Mouse (Mus musculus): ENCODE measurements around the gene Secisbp2. TPM values are rescaled to one million over a fixed set of nuclear protein-coding genes. Genes with fewer than 3 reads are reported as not detected.

The Secisbp2 gene
- total and polyA plus RNA-seq, 3 experiments, result 11.1 to 15.3 (median 11.5) TPM

- TF ChIP-seq EP300 (IDR thresholded peaks at IDR 0.05; ENCODE audit: insufficient read depth, low read depth, low read length), result no peak
- TF ChIP-seq CTCF (IDR thresholded peaks at IDR 0.05), result no peak
- TF ChIP-seq POLR2A (IDR thresholded peaks at IDR 0.05; ENCODE audit: insufficient read depth, low read depth, low read length), result no peak
- intact Hi-C loops (cut with DNase I), result no loop called here
- DNase-seq, result no peak
- Histone ChIP-seq H3K27me3 (ENCODE audit: control insufficient read depth, insufficient read depth, low read length) (no peaks in the 10 kb centered on the region), H3K4me1 (ENCODE audit: control insufficient read depth, insufficient read depth, low read length) (0 out of 2 replicates have a peak, but pooled peaks cover 1% of the 10 kb centered on the region), H3K27ac (no peak overlapping the region), H3K36me3 (ENCODE audit: control insufficient read depth, insufficient read depth, low read length) (no peaks in the 10 kb centered on the region), H3K4me3 (peak overlapping the region; percentile 83), H3K79me2 (replicated peaks; ENCODE audit: control insufficient read depth, insufficient read depth, low read length) (no peaks in the 10 kb centered on the region), H3K9ac (ENCODE audit: low read depth, low read length) (no peak overlapping the region; the same call in 1 of the 2 replicates)
- 2% methylated on average over 7 of the region's 7 CpGs for WGBS
Measured at GRCm38 (mm10) chr13:51645872-51646271, 5.6 kb upstream of the Secisbp2 start.

GRCm38 (mm10) chr13:51646362-51647027 lies 5.0 kb upstream of the Secisbp2 start:
- intact Hi-C loops (cut with DNase I), result no loop called here
- H3K27me3 ChIP-seq (ENCODE audit: control insufficient read depth, insufficient read depth, low read length), result no peaks in the 10 kb centered on the region
- H3K36me3 ChIP-seq (ENCODE audit: control insufficient read depth, insufficient read depth, low read length), result no peaks in the 10 kb centered on the region
- no peak overlapping the region for H3K4me3 ChIP-seq
- no peak overlapping the region for H3K9ac ChIP-seq (ENCODE audit: low read depth, low read length)
- 9% methylated on average over 3 of the region's 3 CpGs for WGBS
- H3K79me2 ChIP-seq (replicated peaks; ENCODE audit: control insufficient read depth, insufficient read depth, low read length), result no peaks in the 10 kb centered on the region
- no peak for TF ChIP-seq EP300 (IDR thresholded peaks at IDR 0.05; ENCODE audit: insufficient read depth, low read depth, low read length)
- no peak for TF ChIP-seq POLR2A (IDR thresholded peaks at IDR 0.05; ENCODE audit: insufficient read depth, low read depth, low read length)
- H3K4me1 ChIP-seq (ENCODE audit: control insufficient read depth, insufficient read depth, low read length), result 0 out of 2 replicates have a peak, but pooled peaks cover 1% of the 10 kb centered on the region
- no peak overlapping the region for H3K27ac ChIP-seq
- no peak for DNase-seq

- H3K9ac ChIP-seq (ENCODE audit: low read depth, low read length), result no peak overlapping the region
- intact Hi-C loops (cut with DNase I), result no loop called here
Measured at GRCm38 (mm10) chr13:51647770-51648169, 3.7 kb upstream of the Secisbp2 start.

GRCm38 (mm10) chr13:51648237-51648636 lies 3.3 kb upstream of the Secisbp2 start:
- WGBS, result 70% methylated on average over 4 of the region's 4 CpGs
- H3K27me3 ChIP-seq (ENCODE audit: control insufficient read depth, insufficient read depth, low read length), result no peaks in the 10 kb centered on the region
- intact Hi-C loops (cut with DNase I), result no loop called here
- no peak for DNase-seq
- no peaks in the 10 kb centered on the region for H3K36me3 ChIP-seq (ENCODE audit: control insufficient read depth, insufficient read depth, low read length)
- no peak overlapping the region for H3K9ac ChIP-seq (ENCODE audit: low read depth, low read length)
- H3K79me2 ChIP-seq (replicated peaks; ENCODE audit: control insufficient read depth, insufficient read depth, low read length), result peaks cover 3% of the 10 kb centered on the region; the same call in 1 of the 2 replicates
- peaks cover 2% of the 10 kb centered on the region; the same call in 1 of the 2 replicates for H3K4me1 ChIP-seq (ENCODE audit: control insufficient read depth, insufficient read depth, low read length)
- no peak for TF ChIP-seq CTCF (IDR thresholded peaks at IDR 0.05)
- TF ChIP-seq EP300 (IDR thresholded peaks at IDR 0.05; ENCODE audit: insufficient read depth, low read depth, low read length), result no peak
- TF ChIP-seq POLR2A (IDR thresholded peaks at IDR 0.05; ENCODE audit: insufficient read depth, low read depth, low read length), result no peak
- no peak overlapping the region for H3K4me3 ChIP-seq
- no peak overlapping the region for H3K27ac ChIP-seq

More at GRCm38 (mm10) chr13:51647770-51648169, 3.7 kb upstream of the Secisbp2 start:
- TF ChIP-seq EP300 (IDR thresholded peaks at IDR 0.05; ENCODE audit: insufficient read depth, low read depth, low read length), result no peak
- no peak for TF ChIP-seq CTCF (IDR thresholded peaks at IDR 0.05)
- no peak for TF ChIP-seq POLR2A (IDR thresholded peaks at IDR 0.05; ENCODE audit: insufficient read depth, low read depth, low read length)
- DNase-seq, result no peak
- no peak overlapping the region for H3K27ac ChIP-seq
- WGBS, result 88% methylated on average over 3 of the region's 3 CpGs
- peaks cover 2% of the 10 kb centered on the region; the same call in 1 of the 2 replicates for H3K79me2 ChIP-seq (replicated peaks; ENCODE audit: control insufficient read depth, insufficient read depth, low read length)
- no peaks in the 10 kb centered on the region for H3K36me3 ChIP-seq (ENCODE audit: control insufficient read depth, insufficient read depth, low read length)
- no peak overlapping the region for H3K4me3 ChIP-seq
- no peaks in the 10 kb centered on the region for H3K27me3 ChIP-seq (ENCODE audit: control insufficient read depth, insufficient read depth, low read length)
- H3K4me1 ChIP-seq (ENCODE audit: control insufficient read depth, insufficient read depth, low read length), result peaks cover 2% of the 10 kb centered on the region; the same call in 1 of the 2 replicates

GRCm38 (mm10) chr13:51649740-51650139 lies 1.8 kb upstream of the Secisbp2 start:
- Histone ChIP-seq H3K27me3 (ENCODE audit: control insufficient read depth, insufficient read depth, low read length) (no peaks in the 10 kb centered on the region), H3K4me1 (ENCODE audit: control insufficient read depth, insufficient read depth, low read length) (peaks cover 4% of the 10 kb centered on the region), H3K27ac (no peak overlapping the region), H3K4me3 (no peak overlapping the region), H3K9ac (ENCODE audit: low read depth, low read length) (no peak overlapping the region), H3K79me2 (replicated peaks; ENCODE audit: control insufficient read depth, insufficient read depth, low read length) (peaks cover 4% of the 10 kb centered on the region; the same call in 1 of the 2 replicates), H3K36me3 (ENCODE audit: control insufficient read depth, insufficient read depth, low read length) (no peaks in the 10 kb centered on the region)
- WGBS, result 39% methylated on average over 1 of the region's 1 CpGs
- TF ChIP-seq POLR2A (IDR thresholded peaks at IDR 0.05; ENCODE audit: insufficient read depth, low read depth, low read length), result no peak
- TF ChIP-seq EP300 (IDR thresholded peaks at IDR 0.05; ENCODE audit: insufficient read depth, low read depth, low read length), result no peak
- intact Hi-C loops (cut with DNase I), result loop anchor here (10.0 kb wide), 1 partner anchor 575 kb away; no protein-coding TSS in a partner anchor
- no peak for DNase-seq

- 91% methylated on average over 6 of the region's 6 CpGs for WGBS
- no peaks in the 10 kb centered on the region for H3K27me3 ChIP-seq (ENCODE audit: control insufficient read depth, insufficient read depth, low read length)
- peaks cover 4% of the 10 kb centered on the region; the same call in 1 of the 2 replicates for H3K79me2 ChIP-seq (replicated peaks; ENCODE audit: control insufficient read depth, insufficient read depth, low read length)
- DNase-seq, result no peak
- H3K4me3 ChIP-seq, result no peak overlapping the region
- intact Hi-C loops (cut with DNase I), result loop anchor here (10.0 kb wide), 1 partner anchor 572 kb away; no protein-coding TSS in a partner anchor
- H3K27ac ChIP-seq, result no peak overlapping the region
- no peaks in the 10 kb centered on the region for H3K36me3 ChIP-seq (ENCODE audit: control insufficient read depth, insufficient read depth, low read length)
- TF ChIP-seq POLR2A (IDR thresholded peaks at IDR 0.05; ENCODE audit: insufficient read depth, low read depth, low read length) (no peak), EP300 (IDR thresholded peaks at IDR 0.05; ENCODE audit: insufficient read depth, low read depth, low read length) (no peak), CTCF (IDR thresholded peaks at IDR 0.05) (no peak)
- peaks cover 3% of the 10 kb centered on the region for H3K4me1 ChIP-seq (ENCODE audit: control insufficient read depth, insufficient read depth, low read length)
- no peak overlapping the region for H3K9ac ChIP-seq (ENCODE audit: low read depth, low read length)
Measured at GRCm38 (mm10) chr13:51653159-51653558, 1.7 kb downstream of the Secisbp2 start.

Measured in heart, adult 2 months (tissue).